Mouse (Mus musculus) midbrain, postnatal 0 days (tissue): ENCODE results near the gene Fndc5. TPM values are rescaled to one million over a fixed set of nuclear protein-coding genes. Genes with fewer than 3 reads are reported as not detected.

ENCODE experiments used
- ATAC-seq: fragments of 200-750 bp; cut with Nextera tagmentation; 2 replicates; pipeline ENCODE4 v1.8.0; 2017; ENCODE audit warnings: moderate number of reproducible peaks, mild to moderate bottlenecking, moderate TSS enrichment, moderate library complexity; ENCODE audit not compliant: low FRiP score
- DNase-seq: peaks from one replicate; pipeline ENCODE4 v3.0.0-alpha.2; 2015; ENCODE audit warnings: low spot score
- H3K27ac ChIP-seq: fragments of 300-500 bp; sonication (generic); 2 replicates; pipeline ENCODE4 v1.5.1; 2014; ENCODE audit warnings: low read depth, mild to moderate bottlenecking, low read length, mixed read lengths
- H3K27me3 ChIP-seq: fragments of 300-500 bp; sonication (generic); 2 replicates; pipeline ENCODE4 v1.6.1; 2014; ENCODE audit warnings: low read length, control low read depth, mixed read lengths; ENCODE audit not compliant: insufficient read depth
- H3K36me3 ChIP-seq: fragments of 300-500 bp; sonication (generic); 2 replicates; pipeline ENCODE4 v1.6.1; 2014; ENCODE audit warnings: low read length, control low read depth, mixed read lengths; ENCODE audit not compliant: insufficient read depth
- H3K4me1 ChIP-seq: fragments of 300-500 bp; sonication (generic); 2 replicates; pipeline ENCODE4 v1.6.1; 2014; ENCODE audit warnings: mild to moderate bottlenecking, control low read depth, antibody characterized with exemption, low read length, mixed read lengths; ENCODE audit not compliant: insufficient read depth
- H3K4me2 ChIP-seq: fragments of 300-500 bp; sonication (generic); 2 replicates; pipeline ENCODE4 v1.6.1; 2014; ENCODE audit warnings: low read depth, mild to moderate bottlenecking, low read length, mixed read lengths; ENCODE audit not compliant: poor library complexity, severe bottlenecking
- H3K4me3 ChIP-seq: fragments of 300-500 bp; sonication (generic); 2 replicates; pipeline ENCODE4 v1.5.1; 2014; ENCODE audit warnings: low read depth, mild to moderate bottlenecking, low read length, moderate library complexity
- H3K9ac ChIP-seq: fragments of 300-500 bp; sonication (generic); replicated peaks from 2 replicates; pipeline ENCODE4 v1.6.1; 2014; ENCODE audit warnings: mild to moderate bottlenecking, low read length, moderate library complexity, mixed read lengths; ENCODE audit not compliant: poor library complexity, severe bottlenecking
- H3K9me3 ChIP-seq: fragments of 300-500 bp; sonication (generic); 2 replicates; pipeline ENCODE4 v1.6.1; 2016; ENCODE audit warnings: low read length, control low read depth
- CTCF ChIP-seq: IDR thresholded peaks from 2 replicates; pipeline ENCODE4 v1.5.1; 2016; ENCODE audit warnings: antibody characterized with exemption, mild to moderate bottlenecking
- WGBS: fragments of 180-500 bp; shearing (Covaris S2); extraction: QIAGEN DNeasy Blood & Tissue Kit; methylation state at CpG from one replicate; pipeline ENCODE4 v1.1.7; 2014; 5-methylcytosine and 5-hydroxymethylcytosine counted together
- polyA plus RNA-seq: library from polyadenylated mRNA; unstranded; fragments of >200 nt; fragmentation: Nextera tagmentation; extraction: Ambion mirVana; gene quantifications from 2 replicates; pipeline ENCODE4 v1.2.1, GENCODE M21; 2015
- total RNA-seq: library from RNA; depleted of rRNA; stranded (reverse); fragments of >200 nt; gene quantifications from 2 replicates; pipeline ENCODE4 v1.2.3, GENCODE M21; 2014

The Fndc5 gene
- total and polyA plus RNA-seq, 2 experiments from 2014 or later: 14.6 to 36.3 TPM

DNA sequence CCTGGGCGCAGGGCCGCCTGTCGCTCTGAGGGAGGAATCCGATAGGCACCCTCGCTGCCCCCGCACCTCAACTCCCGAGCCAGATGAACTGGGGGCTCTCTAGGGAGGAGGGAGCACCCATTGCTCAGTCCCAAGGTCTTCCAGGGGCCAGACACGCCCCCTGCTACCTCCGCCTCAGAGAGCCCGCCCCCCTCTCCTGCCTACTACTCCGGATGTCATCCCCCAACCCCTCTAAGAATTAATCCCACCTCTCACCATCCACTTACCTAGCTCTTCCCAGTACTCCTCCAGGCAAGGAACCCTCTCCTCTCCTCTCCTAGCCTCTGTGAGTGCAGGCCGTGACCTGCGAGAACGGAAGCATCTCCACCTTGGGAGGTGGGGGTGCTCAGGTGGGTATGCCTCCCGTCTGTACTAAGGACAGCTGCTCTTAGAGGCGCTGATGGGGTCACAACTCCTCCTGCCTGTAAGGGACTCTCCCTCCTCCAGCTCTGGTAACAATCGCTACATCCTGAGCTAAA lies 15.2 kb upstream of the Fndc5 start, which contains the start of gene Hpca:
Gene Hpca, minus strand, starts transcription at position 468 of the 518 bp plus-strand sequence.
- no peak for DNase-seq
- Histone ChIP-seq H3K4me2 (peak within 1 kb of the TSS; percentile 90), H3K4me1 (0 out of 2 replicates have a peak, but pooled peaks cover 12% of the 10 kb centered on the region), H3K36me3 (no peaks in the 10 kb centered on the region), H3K9me3 (no peaks in the 10 kb centered on the region), H3K27me3 (peaks cover 3% of the 10 kb centered on the region; the same call in 1 of the 2 replicates), H3K4me3 (peak within 1 kb of the TSS; percentile 68), H3K27ac (peak within 1 kb of the TSS; percentile 65), H3K9ac (peak within 1 kb of the TSS; percentile 88)
- 3% methylated on average over 16 of the region's 17 CpGs for WGBS
- ATAC-seq: peak; percentile 49; the same call in 1 of the 2 replicates
- no peak for TF ChIP-seq CTCF

DNA sequence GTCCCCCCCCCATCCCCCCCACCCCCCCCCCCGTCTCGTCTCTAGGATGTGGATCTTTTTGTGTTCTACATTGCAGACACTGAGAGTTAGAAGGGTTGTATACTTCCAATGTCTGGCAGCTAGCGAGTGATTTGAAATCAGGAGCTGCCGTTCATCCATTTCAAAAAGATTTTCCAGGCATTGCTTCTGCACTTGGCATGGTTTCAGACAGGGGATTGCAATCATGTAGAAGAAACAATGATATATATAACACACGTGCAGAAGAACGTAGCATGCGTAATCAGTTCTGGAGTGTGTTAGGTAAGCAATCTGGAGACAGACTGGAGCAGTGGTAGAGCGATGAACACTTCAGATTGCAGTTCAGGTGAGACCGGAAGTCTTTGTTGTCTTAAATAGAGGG lies 14.7 kb upstream of the Fndc5 start:
- H3K9ac ChIP-seq: no peak overlapping the region
- no peak overlapping the region for H3K27ac ChIP-seq
- DNase-seq (no peak), ATAC-seq (no peak)
- peak overlapping the region; percentile 90 for H3K4me2 ChIP-seq
- 0 out of 2 replicates have a peak, but pooled peaks cover 12% of the 10 kb centered on the region for H3K4me1 ChIP-seq
- no peaks in the 10 kb centered on the region for H3K36me3 ChIP-seq
- peaks cover 3% of the 10 kb centered on the region; the same call in 1 of the 2 replicates for H3K27me3 ChIP-seq
- TF ChIP-seq CTCF: no peak
- no peaks in the 10 kb centered on the region for H3K9me3 ChIP-seq
- 20% methylated on average over 9 of the region's 9 CpGs for WGBS
- H3K4me3 ChIP-seq: no peak overlapping the region

DNA sequence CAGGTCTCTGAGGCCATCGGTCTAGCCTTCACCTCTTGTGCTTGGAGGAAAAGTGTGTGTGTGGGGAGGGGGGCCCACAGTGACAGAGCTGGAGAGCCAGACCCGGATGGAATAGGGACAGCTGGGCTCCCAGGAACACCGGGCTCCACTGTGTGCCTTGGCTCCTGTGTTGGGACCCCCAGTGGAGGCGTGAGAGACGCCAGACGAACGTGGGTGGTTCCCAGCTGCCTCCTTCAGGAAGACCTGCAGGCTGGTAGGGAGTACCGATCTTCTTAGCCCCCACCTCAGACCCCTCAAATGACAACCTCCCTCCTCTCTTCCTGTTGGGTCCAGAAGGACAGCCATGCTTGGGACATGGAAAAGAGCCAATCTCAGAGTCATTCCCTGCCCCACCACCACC lies 14.1 kb upstream of the Fndc5 start:
- 48% methylated on average over 8 of the region's 8 CpGs for WGBS
- H3K4me1 ChIP-seq: 0 out of 2 replicates have a peak, but pooled peaks cover 12% of the 10 kb centered on the region
- no peaks in the 10 kb centered on the region for H3K9me3 ChIP-seq
- no peak for DNase-seq
- no peaks in the 10 kb centered on the region for H3K36me3 ChIP-seq
- no peak overlapping the region for H3K4me2 ChIP-seq
- no peak for TF ChIP-seq CTCF
- H3K27ac ChIP-seq: no peak overlapping the region
- H3K4me3 ChIP-seq: no peak overlapping the region
- no peak for ATAC-seq
- H3K27me3 ChIP-seq: peaks cover 3% of the 10 kb centered on the region; the same call in 1 of the 2 replicates
- no peak overlapping the region for H3K9ac ChIP-seq

DNA sequence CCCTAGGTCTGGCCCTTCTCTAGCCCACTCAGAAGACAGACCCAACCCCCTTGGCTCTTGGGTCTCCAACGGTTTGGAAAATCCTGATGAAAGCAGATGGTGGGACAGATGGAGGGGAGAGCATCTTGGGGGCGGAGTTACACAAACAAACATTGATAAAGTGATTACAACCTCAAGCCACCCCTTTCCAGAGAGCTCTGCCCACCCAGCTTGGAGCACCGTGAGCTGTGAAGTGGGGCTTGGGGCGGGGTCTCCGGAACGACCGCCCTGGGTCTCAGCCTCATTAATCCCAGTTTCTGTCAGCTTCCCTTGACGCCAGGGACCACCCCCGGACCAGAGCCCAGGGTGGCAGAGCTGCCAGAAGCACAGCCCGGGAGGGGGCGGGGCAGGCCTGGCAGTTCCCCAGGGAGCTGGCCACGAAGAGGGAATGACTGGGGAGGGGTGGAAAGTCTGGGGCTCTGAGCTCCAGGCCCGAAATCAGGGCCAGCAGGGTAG lies 12.1 kb upstream of the Fndc5 start:
- Histone ChIP-seq H3K4me3 (no peak overlapping the region), H3K27ac (no peak overlapping the region), H3K9ac (no peak overlapping the region), H3K4me2 (peak overlapping the region; percentile 36), H3K9me3 (no peaks in the 10 kb centered on the region), H3K36me3 (no peaks in the 10 kb centered on the region), H3K4me1 (peaks cover 18% of the 10 kb centered on the region; the same call in 1 of the 2 replicates), H3K27me3 (peaks cover 3% of the 10 kb centered on the region; the same call in 1 of the 2 replicates)
- TF ChIP-seq CTCF: no peak
- ATAC-seq (no peak), DNase-seq (peak; percentile 78)
- WGBS: 7% methylated on average over 13 of the region's 13 CpGs

DNA sequence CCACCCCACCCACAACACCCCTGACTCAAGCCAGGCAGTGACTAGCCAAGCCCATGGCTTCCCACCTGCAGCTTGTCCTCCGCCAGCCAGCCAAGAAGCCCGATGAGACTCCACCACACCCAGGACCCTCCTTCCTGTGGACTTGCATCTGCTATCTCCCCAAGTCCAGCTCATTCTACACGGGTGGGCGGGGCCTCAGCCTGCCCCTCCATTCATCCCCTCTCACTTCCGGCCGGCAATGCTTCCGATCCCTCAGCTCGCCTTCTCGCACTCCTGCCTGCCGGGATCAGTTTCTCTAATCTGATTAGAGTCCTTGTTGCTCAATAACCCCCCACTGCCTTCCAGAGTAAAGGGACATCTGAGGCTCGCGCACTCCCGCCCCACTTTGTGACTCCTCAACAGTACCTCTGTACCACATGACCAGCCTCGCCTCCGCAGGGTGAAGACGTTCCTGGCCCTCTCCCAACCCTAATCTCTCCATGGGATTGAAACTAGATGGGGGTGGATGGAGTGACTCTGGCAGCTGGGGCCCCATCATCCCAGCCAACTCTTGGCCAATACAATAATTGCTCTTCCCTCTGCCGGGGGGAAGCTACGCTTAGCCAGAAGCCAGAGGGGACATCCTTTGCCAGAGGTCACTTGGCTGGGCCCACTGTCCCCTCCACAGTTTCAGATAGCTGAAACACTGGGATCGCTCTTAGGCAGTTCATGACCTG lies 10.9 kb upstream of the Fndc5 start:
- DNase-seq (peak; percentile 71), ATAC-seq (no peak)
- WGBS: 11% methylated on average over 19 of the region's 19 CpGs
- TF ChIP-seq CTCF: no peak
- no peaks in the 10 kb centered on the region for H3K27me3 ChIP-seq
- H3K4me1 ChIP-seq: peaks cover 15% of the 10 kb centered on the region; the same call in 1 of the 2 replicates
- no peaks in the 10 kb centered on the region for H3K9me3 ChIP-seq
- no peak overlapping the region for H3K27ac ChIP-seq
- no peaks in the 10 kb centered on the region for H3K36me3 ChIP-seq
- no peak overlapping the region for H3K4me3 ChIP-seq
- peak overlapping the region; percentile 36 for H3K4me2 ChIP-seq
- no peak overlapping the region for H3K9ac ChIP-seq
